Mouse (Mus musculus) bone marrow macrophage, adult 2 months (primary cell): ENCODE results near the gene Olfr721-ps1. TPM values are rescaled to one million over a fixed set of nuclear protein-coding genes. Genes with fewer than 3 reads are reported as not detected.

Experiments used
- H3K27ac ChIP-seq: 2 replicates; pipeline ENCODE4 v1.5.1; 2012; ENCODE audit warnings: low read depth, low read length; ENCODE audit not compliant: insufficient read depth
- H3K4me1 ChIP-seq: 2 replicates; pipeline ENCODE4 v1.6.1; 2012; ENCODE audit warnings: low read length; ENCODE audit not compliant: control insufficient read depth, insufficient read depth
- H3K4me3 ChIP-seq: 2 replicates; pipeline ENCODE4 v1.5.1; 2012; ENCODE audit warnings: mild to moderate bottlenecking, low read length, moderate library complexity; ENCODE audit not compliant: insufficient read depth
- CTCF ChIP-seq: IDR thresholded peaks from 2 replicates; pipeline ENCODE4 v1.5.1; 2012; ENCODE audit warnings: low read depth, mild to moderate bottlenecking, low read length, moderate library complexity
- POLR2A ChIP-seq: IDR thresholded peaks from 2 replicates; pipeline ENCODE4 v1.6.1; 2012; ENCODE audit warnings: mild to moderate bottlenecking, low read depth, low read length, borderline replicate concordance
- polyA plus RNA-seq: library from polyadenylated mRNA; stranded (reverse); fragments of >200 nt; gene quantifications from 2 replicates; pipeline ENCODE4 v1.2.4, GENCODE M21; 2012; ENCODE audit not compliant: missing spikeins, insufficient read depth, insufficient read length

Olfr721-ps1 gene
- polyA plus RNA-seq, 1 experiment: not detected

- no peak for TF ChIP-seq POLR2A
- TF ChIP-seq CTCF: no peak
- H3K27ac ChIP-seq: no peak overlapping the region
- H3K4me3 ChIP-seq: no peak overlapping the region
- H3K4me1 ChIP-seq: no peaks in the 10 kb centered on the region
These were observed 35.1 kb downstream of the Olfr721-ps1 start for GRCm38 (mm10) chr14:14436078-14436658.

Other genes starting within 250 kb of the Olfr721-ps1 start
- not detected in 2 replicates for gene Olfr720, start 214.5 kb upstream of the Olfr721-ps1 start, polyA plus RNA-seq
- not detected in 2 replicates for gene Olfr31, start 78.5 kb upstream of the Olfr721-ps1 start, polyA plus RNA-seq
- gene Il3ra, start 55.0 kb upstream of the Olfr721-ps1 start, polyA plus RNA-seq: 76.8 and 90.7 TPM in 2 replicates